Mouse (Mus musculus) forebrain, postnatal 0 days (tissue): ENCODE measurements around the gene Gucy1b2. TPM values are rescaled to one million over a fixed set of nuclear protein-coding genes. Genes with fewer than 3 reads are reported as not detected.

Source experiments
- ATAC-seq: fragments of 200-750 bp; cut with Nextera tagmentation; 2 replicates; pipeline ENCODE4 v1.8.0; 2017; ENCODE audit warnings: mild to moderate bottlenecking, moderate library complexity
- DNase-seq: peaks from one replicate; pipeline ENCODE4 v3.0.0-alpha.2; 2015
- H3K27ac ChIP-seq: fragments of 300-500 bp; sonication (generic); 2 replicates; pipeline ENCODE4 v1.5.1; 2014; ENCODE audit warnings: low read depth, mild to moderate bottlenecking, antibody characterized with exemption, low read length, moderate library complexity, mixed read lengths
- H3K27me3 ChIP-seq: fragments of 300-500 bp; sonication (generic); 2 replicates; pipeline ENCODE4 v1.6.1; 2014; ENCODE audit warnings: mild to moderate bottlenecking, low read length, mixed read lengths; ENCODE audit not compliant: insufficient read depth
- H3K36me3 ChIP-seq: fragments of 300-500 bp; sonication (generic); 2 replicates; pipeline ENCODE4 v1.6.1; 2014; ENCODE audit warnings: mild to moderate bottlenecking, moderate library complexity; ENCODE audit not compliant: insufficient read depth
- H3K4me1 ChIP-seq: fragments of 300-500 bp; sonication (generic); 2 replicates; pipeline ENCODE4 v1.6.1; 2014; ENCODE audit warnings: antibody characterized with exemption; ENCODE audit not compliant: insufficient read depth
- H3K4me2 ChIP-seq: fragments of 300-500 bp; sonication (generic); 2 replicates; pipeline ENCODE4 v1.6.1; 2014; ENCODE audit warnings: low read depth, mild to moderate bottlenecking, moderate library complexity
- H3K4me3 ChIP-seq: fragments of 300-500 bp; sonication (generic); 2 replicates; pipeline ENCODE4 v1.5.1; 2014; ENCODE audit warnings: low read depth, low read length, mixed read lengths
- H3K9ac ChIP-seq: fragments of 300-500 bp; sonication (generic); 2 replicates; pipeline ENCODE4 v1.6.1; 2014; ENCODE audit warnings: mild to moderate bottlenecking
- H3K9me3 ChIP-seq: fragments of 300-500 bp; sonication (generic); 2 replicates; pipeline ENCODE4 v1.6.1; 2016; ENCODE audit warnings: low read length
- CTCF ChIP-seq: sonication (generic); IDR thresholded peaks from 2 replicates; pipeline ENCODE4 v1.5.1; 2016; ENCODE audit warnings: antibody characterized with exemption, control low read depth, low read depth
- WGBS: fragments of 180-500 bp; shearing (Covaris S2); extraction: QIAGEN DNeasy Blood & Tissue Kit; methylation state at CpG from one replicate; pipeline ENCODE4 v1.1.7; 2014; 5-methylcytosine and 5-hydroxymethylcytosine counted together
- polyA plus RNA-seq: library from polyadenylated mRNA; unstranded; fragments of >200 nt; fragmentation: Nextera tagmentation; extraction: Ambion mirVana; gene quantifications from 2 replicates; pipeline ENCODE4 v1.2.1, GENCODE M21; 2015
- total RNA-seq: library from RNA; depleted of rRNA; stranded (reverse); fragments of >200 nt; gene quantifications from 2 replicates; pipeline ENCODE4 v1.2.3, GENCODE M21; 2014

Gucy1b2 gene
- total and polyA plus RNA-seq, 2 experiments from 2014 or later, result 0.84 to 1.4 TPM

- H3K4me1 ChIP-seq, result no peaks in the 10 kb centered on the region
- H3K27me3 ChIP-seq, result no peaks in the 10 kb centered on the region
- DNase-seq (peak; percentile 11), ATAC-seq (no peak; the same call in 1 of the 2 replicates)
- H3K36me3 ChIP-seq, result no peaks in the 10 kb centered on the region
- no peak overlapping the region for H3K4me2 ChIP-seq
- H3K4me3 ChIP-seq, result no peak overlapping the region
- 52% methylated on average over 7 of the region's 7 CpGs for WGBS
- TF ChIP-seq CTCF, result no peak
- H3K9ac ChIP-seq, result no peak overlapping the region
- H3K9me3 ChIP-seq, result no peaks in the 10 kb centered on the region
- no peak overlapping the region for H3K27ac ChIP-seq
Measured at GRCm38 (mm10) chr14:62446385-62447213, 9.5 kb downstream of the Gucy1b2 start.

GRCm38 (mm10) chr14:62443840-62444430, 12.2 kb downstream of the Gucy1b2 start:
- H3K27ac ChIP-seq, result no peak overlapping the region
- 85% methylated on average over 6 of the region's 6 CpGs for WGBS
- H3K4me1 ChIP-seq, result no peaks in the 10 kb centered on the region
- H3K4me3 ChIP-seq, result no peak overlapping the region
- ATAC-seq (no peak), DNase-seq (no peak)
- no peaks in the 10 kb centered on the region for H3K27me3 ChIP-seq
- no peaks in the 10 kb centered on the region for H3K36me3 ChIP-seq
- no peaks in the 10 kb centered on the region for H3K9me3 ChIP-seq
- H3K4me2 ChIP-seq, result no peak overlapping the region
- no peak for TF ChIP-seq CTCF
- H3K9ac ChIP-seq, result no peak overlapping the region

GRCm38 (mm10) chr14:62442971-62443370, 13.1 kb downstream of the Gucy1b2 start:
- no peak overlapping the region for H3K4me3 ChIP-seq
- H3K4me1 ChIP-seq, result no peaks in the 10 kb centered on the region
- H3K9me3 ChIP-seq, result no peaks in the 10 kb centered on the region
- H3K27me3 ChIP-seq, result no peaks in the 10 kb centered on the region
- 55% methylated on average over 1 of the region's 1 CpGs for WGBS
- H3K36me3 ChIP-seq, result no peaks in the 10 kb centered on the region
- DNase-seq, result no peak
- no peak for TF ChIP-seq CTCF
- no peak overlapping the region for H3K4me2 ChIP-seq
- ATAC-seq, result no peak
- no peak overlapping the region for H3K9ac ChIP-seq
- no peak overlapping the region for H3K27ac ChIP-seq

GRCm38 (mm10) chr14:62440036-62440435, 16.1 kb downstream of the Gucy1b2 start:
- Histone ChIP-seq H3K9ac (no peak overlapping the region), H3K4me2 (no peak overlapping the region), H3K27ac (no peak overlapping the region), H3K4me1 (no peaks in the 10 kb centered on the region), H3K36me3 (no peaks in the 10 kb centered on the region), H3K4me3 (no peak overlapping the region), H3K9me3 (no peaks in the 10 kb centered on the region), H3K27me3 (no peaks in the 10 kb centered on the region)
- TF ChIP-seq CTCF, result no peak
- no peak for ATAC-seq
- DNase-seq, result no peak

GRCm38 (mm10) chr14:62438236-62438635, 17.9 kb downstream of the Gucy1b2 start:
- no peak overlapping the region for H3K27ac ChIP-seq
- H3K9ac ChIP-seq, result no peak overlapping the region
- H3K4me2 ChIP-seq, result no peak overlapping the region
- no peak overlapping the region for H3K4me3 ChIP-seq
- ATAC-seq (no peak), DNase-seq (no peak)
- no peaks in the 10 kb centered on the region for H3K4me1 ChIP-seq
- no peaks in the 10 kb centered on the region for H3K36me3 ChIP-seq
- H3K9me3 ChIP-seq, result no peaks in the 10 kb centered on the region
- 86% methylated on average over 4 of the region's 4 CpGs for WGBS
- no peaks in the 10 kb centered on the region for H3K27me3 ChIP-seq
- TF ChIP-seq CTCF, result no peak

GRCm38 (mm10) chr14:62437806-62438205, 18.3 kb downstream of the Gucy1b2 start:
- Histone ChIP-seq H3K27ac (no peak overlapping the region), H3K4me3 (no peak overlapping the region), H3K36me3 (no peaks in the 10 kb centered on the region), H3K9me3 (no peaks in the 10 kb centered on the region), H3K27me3 (no peaks in the 10 kb centered on the region), H3K4me2 (no peak overlapping the region), H3K9ac (no peak overlapping the region), H3K4me1 (no peaks in the 10 kb centered on the region)
- no peak for DNase-seq
- 86% methylated on average over 2 of the region's 2 CpGs for WGBS
- ATAC-seq, result no peak
- TF ChIP-seq CTCF, result no peak

- H3K4me1 ChIP-seq, result no peaks in the 10 kb centered on the region
- H3K4me2 ChIP-seq, result no peak overlapping the region
- 39% methylated on average over 2 of the region's 2 CpGs for WGBS
- no peaks in the 10 kb centered on the region for H3K27me3 ChIP-seq
- H3K27ac ChIP-seq, result no peak overlapping the region
- H3K36me3 ChIP-seq, result no peaks in the 10 kb centered on the region
- no peak for DNase-seq
- no peak for TF ChIP-seq CTCF
- no peak overlapping the region for H3K9ac ChIP-seq
- H3K4me3 ChIP-seq, result no peak overlapping the region
- no peaks in the 10 kb centered on the region for H3K9me3 ChIP-seq
- ATAC-seq, result no peak
Measured at GRCm38 (mm10) chr14:62425277-62425691, 30.8 kb downstream of the Gucy1b2 start.
